ENCODE assay signal across 21 mouse cellular contexts in genomic region chr5:50008841-50009240, GRCm38 (mm10). TPM values are rescaled to one million over a fixed set of nuclear protein-coding genes. Genes with fewer than 3 reads are reported as not detected.
A peak's percentile ranks its signal among the peaks of the same experiment; 100 is the strongest.
DNase-seq lines count a peak whose midpoint lies in the region; ATAC-seq and TF ChIP-seq lines count a peak whose summit lies in the region.
"Had no signal": no experiment of that assay in that cellular context is flagged by ENCODE, and none has a peak within 500 bp of the region (broad histone marks: within the 10 kb centered on the region; RNA-seq: fewer than 3 reads in every experiment).

No protein-coding gene starts in this region.

- TF ChIP-seq POLR2A in MEL (IDR thresholded peaks at IDR 0.05; ENCODE audit: control insufficient read depth in 1 of 2, insufficient read depth in 1 of 2, low read depth in 1 of 2, low read length in 2 of 2, poor library complexity in 1 of 2): no peak

- H3K27ac ChIP-seq in MEL (ENCODE audit: control insufficient read depth, low read depth, low read length): no peak overlapping the region
- H3K27ac ChIP-seq: embryonic facial prominence, embryonic 12.5 days; forebrain, embryonic 15.5 days; heart, embryonic 10.5 days; hindbrain, embryonic 14.5 days had no signal

- H3K36me3 ChIP-seq in MEL (ENCODE audit: control insufficient read depth in 1 of 2, insufficient read depth in 2 of 2, low read length in 2 of 2): no peaks in the 10 kb centered on the region

- H3K4me3 ChIP-seq in MEL (ENCODE audit: control insufficient read depth in 1 of 2, insufficient read depth in 1 of 2, low read depth in 2 of 2, low read length in 2 of 2): no peak overlapping the region
- H3K4me3 ChIP-seq: embryonic facial prominence, embryonic 12.5 days; forebrain, embryonic 15.5 days; heart, embryonic 10.5 days had no signal

- DNase-seq in lung, postnatal 36 days: peak; percentile 9
- no peak for DNase-seq in lung, postnatal 4 days
- peak; percentile 42 for DNase-seq in MEL (ENCODE audit: low read depth, low spot score)
- DNase-seq in layer of hippocampus, adult 9-11 months: no peak
- DNase-seq in layer of hippocampus, adult 18-20 months (ENCODE audit: low spot score in 2 of 2): no peak
- DNase-seq in kidney, adult 8-10 months: no peak
- DNase-seq: adrenal gland, adult 8-10 months; adrenal gland, postnatal 36 days; cerebellum, adult 11 months; cerebellum, adult 8-10 months; cerebellum, postnatal 14 days; gastrocnemius, postnatal 36 days; heart, adult 18-20 months; heart, postnatal 10 days; heart, postnatal 4 days had no signal

- no peaks in the 10 kb centered on the region for H3K4me1 ChIP-seq in MEL (ENCODE audit: control insufficient read depth in 1 of 2, insufficient read depth in 2 of 2, low read length in 2 of 2)
- H3K4me1 ChIP-seq: embryonic facial prominence, embryonic 12.5 days; heart, embryonic 10.5 days had no signal

- no peaks in the 10 kb centered on the region for H3K9me3 ChIP-seq in MEL (replicated peaks; ENCODE audit: insufficient read depth, low read length)
- H3K9me3 ChIP-seq: embryonic facial prominence, embryonic 12.5 days; forebrain, embryonic 15.5 days; heart, embryonic 10.5 days had no signal

- H3K79me2 ChIP-seq in MEL (ENCODE audit: control insufficient read depth, insufficient read depth, low read length, poor library complexity): no peaks in the 10 kb centered on the region

- TF ChIP-seq RAD21 in MEL (IDR thresholded peaks at IDR 0.05; ENCODE audit: low read depth, low read length): no peak

- no peaks in the 10 kb centered on the region for H3K27me3 ChIP-seq in MEL (ENCODE audit: control insufficient read depth in 1 of 2, insufficient read depth in 2 of 2, low read length in 2 of 2)
- H3K27me3 ChIP-seq: CH12.LX; embryonic facial prominence, embryonic 12.5 days; forebrain, embryonic 15.5 days had no signal

- H3K9ac ChIP-seq in MEL (ENCODE audit: control insufficient read depth, low read depth, low read length, poor library complexity, severe bottlenecking): no peak overlapping the region
- H3K9ac ChIP-seq: embryonic facial prominence, embryonic 12.5 days; forebrain, embryonic 15.5 days; hindbrain, embryonic 14.5 days had no signal

- no peak for TF ChIP-seq EP300 in MEL (IDR thresholded peaks at IDR 0.05; ENCODE audit: low read depth in 1 of 2, low read length in 2 of 2)

- peak; percentile 97 for ATAC-seq in granulocyte monocyte progenitor cell, adult 5-6 weeks (replicated peaks; ENCODE audit: poor library complexity, severe bottlenecking)
- ATAC-seq: forebrain, embryonic 15.5 days had no signal

- no peak for TF ChIP-seq CTCF in MEL (IDR thresholded peaks at IDR 0.05 in 2 of 3, conservative IDR thresholded peaks at IDR 0.05 in 1 of 3; ENCODE audit: control insufficient read depth in 1 of 3, insufficient read depth in 1 of 3, low read depth in 2 of 3, low read length in 3 of 3, poor library complexity in 1 of 3, severe bottlenecking in 1 of 3)

TF ChIP-seq in MEL, 35 proteins besides CTCF, POLR2A, EP300 and RAD21:
- no peak for TF ChIP-seq MEF2A (IDR thresholded peaks at IDR 0.05; ENCODE audit: extremely low read depth, insufficient replicate concordance, low read depth, low read length, poor library complexity, severe bottlenecking)
- no peak for TF ChIP-seq JUND (IDR thresholded peaks at IDR 0.05; ENCODE audit: low read depth, low read length)
- no peak for TF ChIP-seq E2F4 (IDR thresholded peaks at IDR 0.05; ENCODE audit: borderline replicate concordance, low read depth, low read length)
- no peak for TF ChIP-seq RCOR1 (IDR thresholded peaks at IDR 0.05; ENCODE audit: low read depth, low read length)
- no peak for TF ChIP-seq TCF12 (IDR thresholded peaks at IDR 0.05; ENCODE audit: low read depth, low read length)
- TF ChIP-seq USF1 (IDR thresholded peaks at IDR 0.05; ENCODE audit: low read depth, low read length): no peak
- no peak for TF ChIP-seq MYB (IDR thresholded peaks at IDR 0.05; ENCODE audit: low read depth, low read length)
- no peak for TF ChIP-seq NELFE (IDR thresholded peaks at IDR 0.05; ENCODE audit: low read depth, low read length)
- TF ChIP-seq UBTF (IDR thresholded peaks at IDR 0.05; ENCODE audit: borderline replicate concordance, insufficient read depth, low read depth, low read length): no peak
- no peak for TF ChIP-seq ETS1 (IDR thresholded peaks at IDR 0.05; ENCODE audit: low read depth, low read length)
- no peak for TF ChIP-seq ZMIZ1 (IDR thresholded peaks at IDR 0.05; ENCODE audit: low read depth, low read length)
- TF ChIP-seq TBP (IDR thresholded peaks at IDR 0.05; ENCODE audit: low read depth, low read length): no peak
- TF ChIP-seq MYC (IDR thresholded peaks at IDR 0.05; ENCODE audit: low read depth, low read length): no peak
- no peak for TF ChIP-seq SIN3A (IDR thresholded peaks at IDR 0.05; ENCODE audit: low read length)
- no peak for TF ChIP-seq ZC3H11A (IDR thresholded peaks at IDR 0.05; ENCODE audit: low read depth, low read length)
- TF ChIP-seq ZNF384 (IDR thresholded peaks at IDR 0.05; ENCODE audit: low read depth, low read length): no peak
- no peak for TF ChIP-seq SMC3 (IDR thresholded peaks at IDR 0.05; ENCODE audit: low read depth, low read length)
- no peak for TF ChIP-seq POLR2AphosphoS5 (IDR thresholded peaks at IDR 0.05; ENCODE audit: borderline replicate concordance, low read depth, low read length)

RNA-seq across cellular contexts. Expression of gene Adgra3, which starts 50.0 kb away (rescaled TPM):
- not detected in 2 replicates for total RNA-seq in MEL (2012; rRNA removed)
- not detected for polyA plus RNA-seq in MEL (2012; ENCODE audit: insufficient read depth in 1 of 2, insufficient read length in 2 of 2, low read depth in 1 of 2, low replicate concordance in 2 of 2, missing spikeins in 1 of 2)
- 6.0 and 7.6 TPM in 2 replicates for total RNA-seq in granulocyte monocyte progenitor cell, adult 5-6 weeks (2014; fragmentation: Nextera tagmentation)
- total RNA-seq in granulocyte monocyte progenitor cell, adult 5-6 weeks (2017): 5.5 and 43.9 TPM in 2 replicates
- total RNA-seq in layer of hippocampus, adult 18-20 months (2021): 10 to 100 TPM; 13.8 to 15.4 TPM
- total RNA-seq: CH12.LX had no signal

Comparison
In these comparisons a context has a peak if more than half of its experiments do, and no peak if none do; other contexts are left out.
1. DNase-seq: peak in lung, postnatal 36 days (single experiment) and MEL (single experiment); none in lung, postnatal 4 days (0 of 2), layer of hippocampus, adult 9-11 months (single experiment), layer of hippocampus, adult 18-20 months (0 of 2) and kidney, adult 8-10 months (0 of 2).